Mouse (Mus musculus): ENCODE measurements around the gene Cdh16. TPM values are rescaled to one million over a fixed set of nuclear protein-coding genes. Genes with fewer than 3 reads are reported as not detected.

The Cdh16 gene
- polyA plus RNA-seq, 1 experiment from 2014 or later = 439 TPM

- TF ChIP-seq CTCF (IDR thresholded peaks at IDR 0.05; ENCODE audit: low read depth) = no peak
- H3K9ac ChIP-seq (ENCODE audit: low read depth, low read length) = no peak overlapping the region
- 80% methylated on average over 2 of the region's 2 CpGs for WGBS
- H3K4me1 ChIP-seq (replicated peaks; ENCODE audit: insufficient read depth, low read length) = no peaks in the 10 kb centered on the region
- H3K4me2 ChIP-seq (ENCODE audit: low read length) = no peak overlapping the region
- H3K9me3 ChIP-seq (replicated peaks; ENCODE audit: low read length) = no peaks in the 10 kb centered on the region
- no peaks in the 10 kb centered on the region for H3K36me3 ChIP-seq (ENCODE audit: insufficient read depth, low read length)
- H3K27me3 ChIP-seq (ENCODE audit: insufficient read depth, low read length) = no peaks in the 10 kb centered on the region
- DNase-seq (ENCODE audit: low spot score) = no peak
- H3K4me3 ChIP-seq (replicated peaks; ENCODE audit: low read depth, low read length) = no peak overlapping the region
- no peak overlapping the region; the same call in 1 of the 2 replicates for H3K27ac ChIP-seq
- ATAC-seq (replicated peaks; ENCODE audit: low FRiP score, low read depth) = no peak
Observed at GRCm38 (mm10) chr8:104607944-104608343, 16.3 kb downstream of the Cdh16 start.

- ATAC-seq (replicated peaks; ENCODE audit: low FRiP score, low read depth) = peak; percentile 31
- no peak for TF ChIP-seq CTCF (IDR thresholded peaks at IDR 0.05; ENCODE audit: low read depth)
Observed at GRCm38 (mm10) chr8:104606329-104606728, 17.9 kb downstream of the Cdh16 start.

GRCm38 (mm10) chr8:104603245-104603593 lies 21.0 kb downstream of the Cdh16 start:
- Histone ChIP-seq H3K36me3 (ENCODE audit: insufficient read depth, low read length) (no peaks in the 10 kb centered on the region), H3K27ac (no peak overlapping the region), H3K4me1 (replicated peaks; ENCODE audit: insufficient read depth, low read length) (0 out of 2 replicates have a peak, but pooled peaks cover 14% of the 10 kb centered on the region), H3K27me3 (ENCODE audit: insufficient read depth, low read length) (no peaks in the 10 kb centered on the region), H3K9ac (ENCODE audit: low read depth, low read length) (no peak overlapping the region), H3K9me3 (replicated peaks; ENCODE audit: low read length) (no peaks in the 10 kb centered on the region), H3K4me3 (replicated peaks; ENCODE audit: low read depth, low read length) (no peak overlapping the region), H3K4me2 (ENCODE audit: low read length) (no peak overlapping the region)
- TF ChIP-seq CTCF (IDR thresholded peaks at IDR 0.05; ENCODE audit: low read depth) = no peak
- 40% methylated on average over 4 of the region's 4 CpGs for WGBS
- DNase-seq (ENCODE audit: low spot score) (no peak), ATAC-seq (replicated peaks; ENCODE audit: low FRiP score, low read depth) (no peak)

More at GRCm38 (mm10) chr8:104606329-104606728, 17.9 kb downstream of the Cdh16 start:
- Histone ChIP-seq H3K9me3 (replicated peaks; ENCODE audit: low read length) (no peaks in the 10 kb centered on the region), H3K27me3 (ENCODE audit: insufficient read depth, low read length) (no peaks in the 10 kb centered on the region), H3K4me2 (ENCODE audit: low read length) (no peak overlapping the region), H3K4me3 (replicated peaks; ENCODE audit: low read depth, low read length) (no peak overlapping the region), H3K4me1 (replicated peaks; ENCODE audit: insufficient read depth, low read length) (0 out of 2 replicates have a peak, but pooled peaks cover 5% of the 10 kb centered on the region), H3K27ac (0 out of 2 replicates have a peak overlapping the region, but pooled peaks have one; percentile 15), H3K9ac (ENCODE audit: low read depth, low read length) (no peak overlapping the region), H3K36me3 (ENCODE audit: insufficient read depth, low read length) (no peaks in the 10 kb centered on the region)
- WGBS = 12% methylated on average over 6 of the region's 6 CpGs
- DNase-seq (ENCODE audit: low spot score) = peak; percentile 68

GRCm38 (mm10) chr8:104602468-104603244 lies 21.5 kb downstream of the Cdh16 start:
- H3K9ac ChIP-seq (ENCODE audit: low read depth, low read length) = 0 out of 2 replicates have a peak overlapping the region, but pooled peaks have one; percentile 5
- no peak overlapping the region for H3K27ac ChIP-seq
- H3K4me1 ChIP-seq (replicated peaks; ENCODE audit: insufficient read depth, low read length) = 0 out of 2 replicates have a peak, but pooled peaks cover 14% of the 10 kb centered on the region
- peak; percentile 99 for TF ChIP-seq CTCF (IDR thresholded peaks at IDR 0.05; ENCODE audit: low read depth)
- peak overlapping the region; percentile 52 for H3K4me2 ChIP-seq (ENCODE audit: low read length)
- WGBS = 14% methylated on average over 21 of the region's 21 CpGs
- no peaks in the 10 kb centered on the region for H3K9me3 ChIP-seq (replicated peaks; ENCODE audit: low read length)
- DNase-seq (ENCODE audit: low spot score) (peak; percentile 98), ATAC-seq (replicated peaks; ENCODE audit: low FRiP score, low read depth) (peak; percentile 78)
- no peaks in the 10 kb centered on the region for H3K36me3 ChIP-seq (ENCODE audit: insufficient read depth, low read length)
- no peaks in the 10 kb centered on the region for H3K27me3 ChIP-seq (ENCODE audit: insufficient read depth, low read length)
- H3K4me3 ChIP-seq (replicated peaks; ENCODE audit: low read depth, low read length) = no peak overlapping the region

- Histone ChIP-seq H3K27ac (no peak overlapping the region), H3K36me3 (ENCODE audit: insufficient read depth, low read length) (no peaks in the 10 kb centered on the region), H3K9me3 (replicated peaks; ENCODE audit: low read length) (no peaks in the 10 kb centered on the region), H3K4me1 (replicated peaks; ENCODE audit: insufficient read depth, low read length) (0 out of 2 replicates have a peak, but pooled peaks cover 14% of the 10 kb centered on the region), H3K27me3 (ENCODE audit: insufficient read depth, low read length) (no peaks in the 10 kb centered on the region), H3K4me2 (ENCODE audit: low read length) (peak overlapping the region; percentile 52), H3K9ac (ENCODE audit: low read depth, low read length) (0 out of 2 replicates have a peak overlapping the region, but pooled peaks have one; percentile 5), H3K4me3 (replicated peaks; ENCODE audit: low read depth, low read length) (no peak overlapping the region)
- DNase-seq (ENCODE audit: low spot score) (peak; percentile 22), ATAC-seq (replicated peaks; ENCODE audit: low FRiP score, low read depth) (no peak; the same call in 1 of the 2 replicates)
- no peak for TF ChIP-seq CTCF (IDR thresholded peaks at IDR 0.05; ENCODE audit: low read depth)
- under 1% methylated on average over 12 of the region's 12 CpGs for WGBS
Observed at GRCm38 (mm10) chr8:104601941-104602371, 22.2 kb downstream of the Cdh16 start.

GRCm38 (mm10) chr8:104601386-104601785 lies 22.8 kb downstream of the Cdh16 start:
- Histone ChIP-seq H3K9me3 (replicated peaks; ENCODE audit: low read length) (no peaks in the 10 kb centered on the region), H3K36me3 (ENCODE audit: insufficient read depth, low read length) (no peaks in the 10 kb centered on the region), H3K9ac (ENCODE audit: low read depth, low read length) (no peak overlapping the region), H3K27me3 (ENCODE audit: insufficient read depth, low read length) (no peaks in the 10 kb centered on the region), H3K4me2 (ENCODE audit: low read length) (peak overlapping the region; percentile 18; the same call in 1 of the 2 replicates), H3K27ac (no peak overlapping the region), H3K4me3 (replicated peaks; ENCODE audit: low read depth, low read length) (no peak overlapping the region), H3K4me1 (replicated peaks; ENCODE audit: insufficient read depth, low read length) (0 out of 2 replicates have a peak, but pooled peaks cover 14% of the 10 kb centered on the region)
- TF ChIP-seq CTCF (IDR thresholded peaks at IDR 0.05; ENCODE audit: low read depth) = no peak
- ATAC-seq (replicated peaks; ENCODE audit: low FRiP score, low read depth) = no peak
- DNase-seq (ENCODE audit: low spot score) = no peak
- WGBS = 27% methylated on average over 7 of the region's 7 CpGs
